Mouse (Mus musculus): Measurements from ENCODE around the gene Erbb4. TPM values are rescaled to one million over a fixed set of nuclear protein-coding genes. Genes with fewer than 3 reads are reported as not detected.

The Erbb4 gene
- not detected in 2 replicates for total RNA-seq (2017)

DNA sequence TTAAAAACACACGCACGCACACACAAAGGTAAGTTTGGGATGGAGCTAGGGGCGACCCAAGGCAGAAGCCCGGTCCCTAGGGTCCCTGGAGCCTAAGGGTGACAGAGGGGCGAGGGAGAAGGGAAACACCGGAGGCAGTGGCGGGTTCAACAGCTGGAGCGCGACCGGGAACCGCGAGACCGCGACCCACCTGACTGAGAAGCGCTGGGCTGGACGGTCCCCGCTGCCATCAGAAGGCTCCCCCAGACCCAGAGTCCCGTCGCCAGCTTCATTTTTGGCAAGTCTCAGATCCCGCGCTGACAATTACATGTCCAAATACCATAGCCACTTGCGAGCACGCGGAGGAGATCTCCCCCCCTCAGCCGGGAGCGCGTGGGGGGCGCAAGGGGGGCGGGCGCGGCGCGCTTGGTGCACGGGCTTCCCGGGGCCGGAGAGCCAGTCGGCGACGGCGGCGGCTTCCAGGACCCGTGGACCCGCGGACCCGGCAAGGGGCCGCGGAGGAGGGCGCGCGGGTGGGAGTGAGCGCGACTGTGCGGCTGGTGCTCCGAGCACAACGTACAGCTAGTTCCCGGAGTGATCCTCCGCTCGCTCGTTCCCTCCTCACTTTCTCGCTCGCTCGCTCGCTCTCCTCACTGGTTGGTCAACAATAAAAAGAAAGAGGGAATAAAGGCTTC is at the start of gene Erbb4:
Gene Erbb4, minus strand, starts transcription at position 575 of the 674 bp plus-strand sequence.
- peak in 1 of 2 experiments; percentile 32; a peak in 1 of 4 replicates for ATAC-seq (replicated peaks in 1 of 2; ENCODE audit: insufficient read depth in 1 of 2, low FRiP score in 2 of 2, low TSS enrichment in 1 of 2, low read depth in 1 of 2, poor library complexity in 2 of 2, severe bottlenecking in 2 of 2)

DNA sequence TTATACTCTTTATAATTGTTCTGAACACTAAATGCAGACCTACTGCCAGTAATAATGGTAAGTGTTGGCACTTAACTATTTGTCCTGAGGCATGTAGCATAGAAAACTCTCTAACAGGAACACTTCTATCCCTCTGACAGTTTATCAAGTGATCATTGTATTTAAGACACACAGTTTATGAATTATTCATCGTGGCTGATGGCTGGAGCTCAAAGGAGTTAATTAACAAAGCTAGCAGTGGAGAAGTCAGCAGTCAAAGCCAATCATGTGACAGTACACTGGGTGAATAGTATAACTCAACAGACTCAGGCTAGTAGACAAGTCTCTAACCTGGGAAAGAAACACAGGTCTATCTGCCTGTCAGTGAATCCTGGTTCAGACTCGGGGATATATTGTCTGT is 49.5 kb upstream of the Erbb4 start:
- ATAC-seq (replicated peaks in 1 of 2; ENCODE audit: insufficient read depth in 1 of 2, low FRiP score in 2 of 2, low TSS enrichment in 1 of 2, low read depth in 1 of 2, poor library complexity in 2 of 2, severe bottlenecking in 2 of 2), result no peak

DNA sequence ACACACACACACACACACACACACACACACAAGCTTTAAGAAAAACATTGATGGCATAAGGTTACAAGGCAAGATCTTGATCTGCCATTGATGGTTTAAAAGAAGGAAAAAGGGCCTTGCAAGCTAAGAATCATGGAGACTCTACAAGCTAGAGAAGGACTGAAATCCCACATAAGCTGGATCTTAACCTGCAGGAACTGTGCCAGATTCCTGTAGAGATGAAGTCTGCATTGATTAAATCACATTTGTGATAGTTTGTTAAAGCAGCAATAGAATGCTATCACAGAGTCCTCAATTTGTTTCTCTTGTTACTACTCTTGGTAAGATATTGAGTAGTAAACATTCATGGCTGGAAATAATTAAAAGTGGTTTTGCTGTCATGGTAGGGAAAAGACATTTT is 33.5 kb upstream of the Erbb4 start:
- ATAC-seq (replicated peaks in 1 of 2; ENCODE audit: insufficient read depth in 1 of 2, low FRiP score in 2 of 2, low TSS enrichment in 1 of 2, low read depth in 1 of 2, poor library complexity in 2 of 2, severe bottlenecking in 2 of 2), result no peak

DNA sequence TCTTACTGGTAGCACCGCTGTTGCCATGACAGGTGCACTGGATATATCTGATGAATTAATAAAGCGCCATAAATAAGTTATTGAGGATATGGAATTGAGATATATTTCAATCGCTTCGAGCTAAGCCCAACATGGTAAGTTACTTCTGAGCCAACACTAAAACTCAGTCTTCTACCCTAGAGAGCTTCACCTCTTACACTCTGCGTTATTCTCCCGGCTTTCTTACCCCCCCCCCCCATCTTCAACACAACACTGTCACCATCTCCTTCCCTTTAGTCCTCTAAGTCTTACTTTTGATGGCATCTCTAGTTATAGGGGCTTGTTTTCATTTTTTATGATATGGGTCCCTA is 31.6 kb upstream of the Erbb4 start:
- ATAC-seq (replicated peaks in 1 of 2; ENCODE audit: insufficient read depth in 1 of 2, low FRiP score in 2 of 2, low TSS enrichment in 1 of 2, low read depth in 1 of 2, poor library complexity in 2 of 2, severe bottlenecking in 2 of 2), result no peak

DNA sequence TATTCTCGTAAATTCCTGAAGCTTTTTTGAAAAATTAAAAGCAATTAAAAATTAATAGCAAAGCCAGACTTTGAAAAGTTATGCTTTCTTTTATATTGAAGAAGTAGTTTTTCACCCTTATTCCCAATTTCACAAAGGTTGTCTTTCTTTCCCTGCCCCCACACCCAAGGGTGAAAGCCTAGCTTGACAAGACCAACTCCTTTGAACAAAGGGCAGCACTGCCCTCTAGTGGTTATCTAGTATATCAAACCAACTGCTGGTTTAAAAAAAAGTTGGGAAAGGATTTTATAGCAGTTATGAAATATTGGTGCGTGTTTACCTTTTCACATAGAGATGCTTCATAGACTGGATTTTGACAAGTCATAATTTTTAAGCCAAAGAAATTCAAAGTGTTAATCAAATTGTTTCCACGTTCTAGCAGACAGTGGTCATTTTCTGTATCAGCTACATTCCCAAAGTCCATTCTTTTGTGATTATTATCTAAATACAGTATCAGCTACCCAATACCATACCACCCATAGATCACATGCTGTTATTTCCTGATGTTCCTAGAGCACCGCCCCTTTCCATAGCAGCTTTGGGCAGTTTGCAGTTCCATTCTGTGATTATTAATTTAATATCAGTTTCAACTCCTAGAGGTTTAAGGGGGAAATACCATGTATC is 31.1 kb upstream of the Erbb4 start:
- ATAC-seq (replicated peaks in 1 of 2; ENCODE audit: insufficient read depth in 1 of 2, low FRiP score in 2 of 2, low TSS enrichment in 1 of 2, low read depth in 1 of 2, poor library complexity in 2 of 2, severe bottlenecking in 2 of 2), result peak; percentile 42 to 71; a peak in 2 of 4 replicates

DNA sequence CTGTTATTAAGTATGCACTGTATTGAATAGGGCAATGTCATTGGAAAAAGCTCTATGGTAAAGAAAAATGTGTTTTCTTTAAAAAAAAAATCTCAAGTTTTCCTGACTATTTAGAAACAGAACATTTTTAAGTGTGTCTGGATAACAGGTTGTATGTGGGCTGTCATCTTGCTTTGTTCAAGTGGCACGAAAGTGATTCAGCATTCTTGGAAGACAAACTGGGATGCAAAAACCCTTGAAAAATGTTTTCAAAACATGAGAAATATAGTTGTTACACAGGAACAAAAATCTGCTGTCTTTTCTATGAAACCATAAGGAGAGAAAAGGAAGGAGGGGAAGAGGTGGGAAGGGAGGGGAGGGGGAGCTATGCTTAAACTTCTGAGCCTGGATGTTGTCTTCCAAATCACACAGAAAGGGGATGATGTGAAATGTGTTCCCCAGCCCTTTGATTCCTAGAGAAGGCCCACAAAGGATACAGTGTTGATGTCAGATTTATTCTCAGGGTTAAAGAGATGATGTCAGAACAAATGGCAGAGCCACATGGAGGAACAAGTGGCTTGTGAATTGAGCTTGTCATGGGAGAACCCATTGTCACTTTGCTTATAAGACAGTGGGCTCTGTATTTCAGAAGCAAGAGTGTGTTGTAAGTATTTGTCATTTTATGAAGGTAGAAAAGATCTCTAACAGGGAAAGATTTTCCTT is 16.4 kb upstream of the Erbb4 start:
- ATAC-seq (replicated peaks in 1 of 2; ENCODE audit: insufficient read depth in 1 of 2, low FRiP score in 2 of 2, low TSS enrichment in 1 of 2, low read depth in 1 of 2, poor library complexity in 2 of 2, severe bottlenecking in 2 of 2), result no peak

DNA sequence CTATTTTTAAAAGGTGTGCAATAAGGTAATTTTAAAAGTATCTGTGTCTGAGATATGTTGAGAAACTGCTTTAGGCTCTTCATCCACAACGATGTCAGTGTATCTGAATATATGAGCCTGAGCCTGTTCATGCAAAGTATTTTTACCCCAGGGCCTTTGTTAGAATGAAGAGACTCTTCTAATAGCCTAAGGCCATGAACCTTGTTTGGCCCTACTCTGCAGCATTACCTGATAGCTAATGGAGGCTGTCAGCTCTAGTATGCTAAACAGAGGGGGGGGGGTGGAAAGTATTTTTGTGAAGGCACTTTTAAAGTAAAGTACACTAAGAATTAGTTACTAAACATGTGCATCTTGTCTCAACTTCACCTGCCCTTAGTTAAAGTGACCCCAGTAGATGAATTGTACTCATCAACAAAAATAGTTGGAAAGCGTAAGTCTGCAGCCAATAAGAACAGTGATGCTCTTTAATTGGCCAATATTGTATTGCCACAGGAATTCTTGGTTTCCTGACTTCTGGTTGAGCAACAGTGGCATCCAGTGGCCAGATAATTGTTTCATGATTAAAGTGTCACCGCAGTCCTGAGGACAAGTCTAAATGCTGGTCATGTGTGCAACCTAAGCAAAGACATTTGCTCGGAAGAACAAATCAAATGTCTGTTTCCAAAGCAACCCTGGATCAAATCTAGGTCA is 10.5 kb upstream of the Erbb4 start:
- no peak for ATAC-seq (replicated peaks in 1 of 2; ENCODE audit: insufficient read depth in 1 of 2, low FRiP score in 2 of 2, low TSS enrichment in 1 of 2, low read depth in 1 of 2, poor library complexity in 2 of 2, severe bottlenecking in 2 of 2)

DNA sequence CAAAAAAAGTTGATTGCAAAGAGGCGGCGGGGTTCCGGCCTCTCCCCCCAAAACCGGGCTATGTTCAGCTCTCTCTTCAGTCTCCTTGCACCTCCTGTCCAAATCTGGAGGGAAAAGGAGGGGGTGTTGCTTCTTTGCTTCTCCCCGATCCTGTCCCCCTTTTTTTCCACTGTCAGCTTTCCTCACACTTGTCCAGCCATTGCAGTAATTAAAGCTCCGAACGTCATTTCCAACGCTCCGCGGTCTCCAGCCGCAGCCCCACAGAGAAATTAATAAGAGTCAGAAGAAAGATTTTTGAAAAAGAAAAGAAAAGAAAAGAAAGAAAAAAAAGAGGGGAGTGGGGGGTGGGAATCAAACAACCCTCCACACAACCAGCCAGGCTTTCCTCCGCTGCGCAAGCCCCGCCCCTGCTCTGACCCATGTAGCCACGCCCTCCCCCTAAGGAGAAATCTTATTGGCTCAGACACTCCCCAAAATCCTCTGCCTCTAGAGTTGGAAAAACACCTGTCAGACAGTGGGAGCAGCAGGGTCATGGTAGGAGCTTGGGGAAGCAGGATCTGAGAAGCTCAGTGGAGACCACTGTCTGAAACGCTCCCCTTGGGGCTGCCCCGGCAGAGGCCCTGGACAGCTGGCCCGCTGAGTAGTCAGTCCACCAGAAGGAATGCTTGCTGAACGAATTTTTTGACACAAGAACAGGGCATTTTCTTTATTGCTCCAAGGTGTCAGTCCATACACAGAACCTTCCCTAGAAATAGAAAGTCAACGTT is 483 bp upstream of the Erbb4 start:
- ATAC-seq (replicated peaks in 1 of 2; ENCODE audit: insufficient read depth in 1 of 2, low FRiP score in 2 of 2, low TSS enrichment in 1 of 2, low read depth in 1 of 2, poor library complexity in 2 of 2, severe bottlenecking in 2 of 2), result peak; percentile 51 to 60; a peak in 3 of 4 replicates

DNA sequence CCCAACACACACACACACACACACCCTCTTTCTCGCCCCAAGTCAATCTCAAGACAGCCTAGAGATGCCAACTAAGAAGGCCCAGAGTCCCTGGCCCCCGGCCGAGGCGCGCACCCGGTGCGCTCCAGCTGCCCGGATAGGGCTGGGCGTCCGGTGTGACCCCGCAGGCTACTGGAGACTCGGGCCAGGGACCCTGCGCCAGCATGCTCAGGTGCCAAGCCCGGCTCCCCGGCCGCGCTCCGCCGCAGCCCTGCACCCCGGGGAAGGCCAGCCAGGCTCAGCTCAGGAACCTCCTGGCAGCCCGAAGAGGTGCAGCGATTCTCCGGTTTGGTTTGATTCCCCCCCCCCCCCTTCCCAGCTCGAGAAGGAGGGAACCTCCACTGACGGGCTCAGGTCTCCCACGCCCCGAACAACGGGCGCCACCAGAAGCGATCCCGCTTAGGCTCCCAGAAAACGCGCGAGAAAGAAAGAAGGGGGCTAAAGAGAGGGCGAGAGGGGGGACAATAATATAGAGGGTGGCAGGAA is 860 bp downstream of the Erbb4 start:
- ATAC-seq (replicated peaks in 1 of 2; ENCODE audit: insufficient read depth in 1 of 2, low FRiP score in 2 of 2, low TSS enrichment in 1 of 2, low read depth in 1 of 2, poor library complexity in 2 of 2, severe bottlenecking in 2 of 2), result 0 out of 4 replicates have a peak, but pooled peaks of 1 of the 2 experiments have one; percentile 0

DNA sequence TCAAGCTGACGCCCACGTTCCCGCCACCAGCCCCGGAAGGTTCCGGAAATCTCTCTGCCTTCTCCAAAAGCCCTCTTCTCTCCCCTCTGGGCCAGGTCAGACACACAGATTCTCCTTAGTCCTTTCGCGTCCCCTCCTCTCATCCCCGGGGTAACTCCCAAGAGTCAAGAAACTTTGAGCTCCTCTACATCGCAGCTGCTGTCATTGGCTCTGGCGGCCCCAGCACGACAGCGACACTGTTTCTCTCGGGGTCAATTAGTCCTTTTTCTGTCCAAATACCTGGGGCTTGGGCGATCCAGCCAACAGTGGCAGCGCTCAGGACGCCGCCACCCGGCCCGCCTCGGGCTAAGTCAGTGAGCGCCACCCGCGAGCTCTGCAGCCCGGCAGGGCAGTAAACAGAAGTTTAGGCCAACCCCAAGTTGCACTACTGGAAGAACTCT is 1.5 kb downstream of the Erbb4 start:
- peak in 1 of 2 experiments; percentile 30; a peak in 2 of 4 replicates for ATAC-seq (replicated peaks in 1 of 2; ENCODE audit: insufficient read depth in 1 of 2, low FRiP score in 2 of 2, low TSS enrichment in 1 of 2, low read depth in 1 of 2, poor library complexity in 2 of 2, severe bottlenecking in 2 of 2)

DNA sequence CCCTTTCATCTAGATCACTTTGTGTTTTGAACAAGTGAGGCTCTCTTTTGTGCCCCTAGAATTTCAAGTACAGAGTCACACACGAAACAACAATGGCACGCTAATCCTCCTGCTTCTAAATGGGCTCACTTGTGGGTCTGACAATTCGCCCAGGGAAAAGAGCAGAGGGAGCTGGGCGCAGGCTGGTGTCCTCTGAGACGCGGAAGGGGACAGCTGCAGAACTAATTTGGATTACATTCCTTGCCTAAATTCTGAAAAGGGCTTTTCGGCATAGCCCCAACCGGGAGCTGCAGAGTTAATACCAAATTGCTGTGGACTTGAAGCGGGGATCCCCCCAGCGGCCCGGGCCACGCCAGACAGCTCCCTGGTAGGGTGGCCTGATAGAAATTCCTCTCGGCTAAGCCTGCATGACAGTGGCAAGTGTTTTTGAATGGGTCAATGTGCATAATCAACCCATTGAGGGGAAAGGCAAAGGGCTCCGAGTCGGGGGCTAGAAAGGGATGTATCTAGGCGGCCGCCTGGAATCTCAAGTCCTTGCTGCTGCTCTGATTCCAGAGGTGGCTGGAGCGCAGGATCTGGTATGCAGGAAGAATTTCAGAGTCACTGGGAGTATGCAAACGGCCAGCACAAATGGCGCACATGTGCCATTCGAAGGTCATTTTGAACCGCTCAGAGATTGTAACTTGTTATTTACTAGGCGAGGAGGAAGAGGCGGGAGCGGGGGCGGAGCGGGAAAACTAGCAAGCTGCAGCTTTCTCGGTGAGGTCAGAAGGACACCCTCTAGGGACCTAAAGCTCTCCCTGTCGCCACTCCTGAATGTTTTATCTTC is 2.2 kb downstream of the Erbb4 start:
- ATAC-seq (replicated peaks in 1 of 2; ENCODE audit: insufficient read depth in 1 of 2, low FRiP score in 2 of 2, low TSS enrichment in 1 of 2, low read depth in 1 of 2, poor library complexity in 2 of 2, severe bottlenecking in 2 of 2), result 0 out of 4 replicates have a peak, but pooled peaks of 1 of the 2 experiments have one; percentile 5

DNA sequence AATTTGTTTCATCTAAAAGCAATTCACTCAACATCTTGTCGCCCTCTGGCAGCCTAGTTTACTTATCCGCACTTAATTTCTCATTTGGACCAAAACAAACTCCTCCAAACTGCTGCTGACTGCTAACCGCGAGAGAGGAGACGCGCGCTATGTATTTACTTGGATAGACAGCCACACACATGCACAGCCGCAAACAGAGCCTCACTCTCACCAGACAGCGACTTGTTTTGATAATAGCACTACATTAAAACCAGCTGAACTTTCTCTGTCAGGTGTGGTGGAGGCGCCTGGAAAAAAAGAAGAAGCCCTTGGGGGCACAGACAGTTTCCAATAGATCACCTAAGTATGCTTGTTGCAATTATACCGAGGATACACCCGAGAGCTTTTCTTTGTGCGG is 2.8 kb downstream of the Erbb4 start:
- ATAC-seq (replicated peaks in 1 of 2; ENCODE audit: insufficient read depth in 1 of 2, low FRiP score in 2 of 2, low TSS enrichment in 1 of 2, low read depth in 1 of 2, poor library complexity in 2 of 2, severe bottlenecking in 2 of 2), result no peak

DNA sequence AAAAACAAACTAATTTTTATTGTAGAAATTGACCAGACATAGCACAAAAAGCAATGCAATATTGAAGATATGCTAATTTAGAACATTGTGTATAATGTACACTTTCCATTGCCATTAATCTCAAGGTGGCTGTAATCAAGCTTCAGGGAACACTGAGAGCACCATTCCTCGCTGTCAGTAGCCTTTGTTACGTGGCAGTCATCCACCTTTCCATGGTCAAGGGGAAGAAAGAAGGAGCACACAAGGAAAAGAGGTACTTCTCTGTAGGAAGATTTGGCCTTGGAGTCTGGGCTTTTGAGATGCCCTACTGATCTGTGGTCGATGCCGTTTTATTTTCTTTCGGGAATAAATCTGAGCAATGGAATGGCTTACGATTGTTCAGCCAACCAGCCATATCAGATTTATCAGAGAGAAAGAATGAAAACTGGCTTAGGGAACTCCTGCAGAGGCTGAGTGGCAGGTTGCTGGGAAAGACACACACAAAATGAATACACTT is 4.6 kb downstream of the Erbb4 start:
- ATAC-seq (replicated peaks in 1 of 2; ENCODE audit: insufficient read depth in 1 of 2, low FRiP score in 2 of 2, low TSS enrichment in 1 of 2, low read depth in 1 of 2, poor library complexity in 2 of 2, severe bottlenecking in 2 of 2), result no peak

DNA sequence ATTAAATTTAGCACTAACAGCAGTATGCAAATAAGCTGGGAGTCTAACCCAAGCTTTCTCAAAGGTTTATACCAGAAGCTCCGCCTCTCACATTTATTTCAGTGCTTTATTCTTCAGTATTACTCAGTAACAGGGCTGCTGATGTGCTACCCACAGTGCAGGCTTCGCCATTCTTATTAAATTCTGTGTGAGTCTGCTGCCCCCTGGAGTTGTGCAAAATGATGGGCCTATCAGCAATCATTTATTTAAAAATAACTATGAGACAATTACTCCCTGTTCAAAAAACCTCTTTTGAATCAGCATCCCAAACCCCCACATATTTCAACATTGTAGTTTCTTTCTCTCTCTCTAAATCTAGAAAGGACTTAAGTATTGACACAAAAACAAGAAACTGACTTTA is 6.2 kb downstream of the Erbb4 start:
- no peak for ATAC-seq (replicated peaks in 1 of 2; ENCODE audit: insufficient read depth in 1 of 2, low FRiP score in 2 of 2, low TSS enrichment in 1 of 2, low read depth in 1 of 2, poor library complexity in 2 of 2, severe bottlenecking in 2 of 2)

DNA sequence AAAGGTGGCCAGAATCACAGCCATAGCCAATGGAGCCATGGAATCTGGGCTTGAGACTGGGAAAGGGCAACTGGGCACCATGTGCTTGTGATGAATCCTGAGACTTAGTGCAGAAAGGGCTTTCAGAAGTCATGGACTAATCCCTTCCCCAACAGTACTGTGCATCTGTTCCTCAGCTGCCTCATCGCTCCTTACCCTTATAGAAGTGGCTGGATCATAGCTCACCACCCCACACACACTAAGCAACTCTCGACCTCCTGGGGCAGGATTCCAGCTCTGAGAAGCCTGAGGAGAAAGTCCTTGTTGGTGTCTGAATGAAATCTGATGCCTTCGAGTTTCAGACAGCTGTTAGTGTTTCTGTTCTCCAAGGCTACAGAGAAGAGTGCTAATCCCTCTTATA is 14.8 kb downstream of the Erbb4 start:
- no peak for ATAC-seq (replicated peaks in 1 of 2; ENCODE audit: insufficient read depth in 1 of 2, low FRiP score in 2 of 2, low TSS enrichment in 1 of 2, low read depth in 1 of 2, poor library complexity in 2 of 2, severe bottlenecking in 2 of 2)

DNA sequence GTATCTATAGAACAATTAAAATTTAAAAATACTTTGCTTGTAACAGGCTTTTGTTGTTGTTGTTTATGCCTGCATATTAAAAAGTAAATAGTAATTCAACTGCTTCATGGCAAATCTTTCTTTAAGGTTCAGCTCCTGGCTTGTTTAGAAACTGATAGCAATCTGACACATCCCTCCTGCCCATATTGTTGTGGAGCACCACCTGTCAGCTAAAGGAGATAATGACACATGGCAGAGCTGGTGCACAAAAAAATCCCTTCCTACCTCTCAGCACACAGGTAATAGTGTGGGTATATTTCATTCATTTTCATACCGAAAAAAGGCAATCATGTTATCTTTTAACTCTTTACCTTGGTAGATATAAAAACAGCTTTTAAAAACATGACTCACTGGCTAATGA is 18.5 kb downstream of the Erbb4 start:
- ATAC-seq (replicated peaks in 1 of 2; ENCODE audit: insufficient read depth in 1 of 2, low FRiP score in 2 of 2, low TSS enrichment in 1 of 2, low read depth in 1 of 2, poor library complexity in 2 of 2, severe bottlenecking in 2 of 2), result no peak

Measured in hematopoietic stem cell, adult 5-6 weeks (primary cell).